Mouse (Mus musculus) heart, postnatal 25 days (tissue): ENCODE measurements around the gene Creb5. TPM values are rescaled to one million over a fixed set of nuclear protein-coding genes. Genes with fewer than 3 reads are reported as not detected.

Source experiments
- DNase-seq: peaks from one replicate; pipeline ENCODE4 v3.0.0; 2022; ENCODE audit warnings: low spot score
- intact Hi-C: fragments of 180-260 bp; cut with DNase I; formaldehyde crosslinking; loops from one replicate; pipeline ENCODE4 v1.15.1; 2025
- total RNA-seq, 2 experiments: library from RNA; stranded (reverse); gene quantifications; 2 replicates each; pipeline ENCODE4 v1.2.3; 2021

Creb5 gene
- total RNA-seq, 2 experiments from 2014 or later: 9.3 to 10.9 TPM

DNA sequence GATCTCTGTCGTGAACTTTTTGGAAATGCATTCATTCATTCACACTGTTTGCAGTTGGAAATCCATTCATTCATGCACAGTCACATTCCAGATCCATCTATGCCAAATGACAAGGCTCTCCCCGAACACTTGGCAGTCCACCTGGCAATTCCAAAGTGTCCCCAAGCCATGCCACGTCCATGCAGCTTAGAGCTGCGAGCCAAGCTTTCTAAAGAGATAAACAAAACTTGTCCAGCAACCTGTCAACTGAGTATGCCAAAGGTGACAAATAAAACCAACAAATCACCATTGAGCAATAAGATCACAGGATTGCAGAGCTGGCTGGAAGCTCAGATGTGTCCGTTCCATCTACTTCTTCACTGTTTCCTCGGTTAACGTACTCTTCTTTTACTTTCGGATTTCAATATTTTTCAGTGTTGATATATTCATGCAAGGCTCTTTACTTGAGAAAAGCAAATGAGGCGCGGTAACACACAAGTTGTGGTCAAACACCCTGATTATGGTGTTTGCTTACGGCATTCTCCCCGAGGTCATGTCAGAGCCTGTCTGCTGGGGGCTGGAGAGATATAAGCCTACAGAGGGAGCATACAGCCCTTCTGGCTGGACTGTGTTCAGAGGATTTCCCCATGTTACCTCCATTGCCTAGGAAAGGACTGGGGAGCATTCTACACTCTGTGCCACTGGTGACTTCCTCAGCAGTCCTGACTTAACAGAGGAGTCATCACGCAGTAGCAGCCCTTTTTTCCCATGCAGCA lies 236.8 kb downstream of the Creb5 start:
- DNase-seq: no peak
- intact Hi-C loops: no loop called here

DNA sequence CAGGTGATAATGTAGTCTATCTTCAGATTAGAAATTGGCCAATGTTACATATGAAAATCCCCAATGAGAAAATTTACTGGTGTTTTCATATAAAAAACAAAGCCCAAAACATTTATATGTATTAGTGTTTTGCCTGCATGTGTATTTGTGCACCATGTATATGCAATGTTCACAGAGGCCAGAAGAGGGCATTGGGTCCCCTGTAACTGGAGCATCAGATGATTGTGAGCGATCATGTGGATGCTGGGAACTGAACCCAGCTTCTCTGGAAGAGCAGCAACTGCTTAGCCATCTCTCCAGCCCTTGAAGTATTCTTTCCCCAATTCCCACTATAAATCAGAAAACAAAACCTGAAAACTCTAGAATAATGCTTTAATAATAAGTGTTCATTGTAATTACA lies 239.4 kb downstream of the Creb5 start:
- DNase-seq: no peak
- intact Hi-C loops: no loop called here

DNA sequence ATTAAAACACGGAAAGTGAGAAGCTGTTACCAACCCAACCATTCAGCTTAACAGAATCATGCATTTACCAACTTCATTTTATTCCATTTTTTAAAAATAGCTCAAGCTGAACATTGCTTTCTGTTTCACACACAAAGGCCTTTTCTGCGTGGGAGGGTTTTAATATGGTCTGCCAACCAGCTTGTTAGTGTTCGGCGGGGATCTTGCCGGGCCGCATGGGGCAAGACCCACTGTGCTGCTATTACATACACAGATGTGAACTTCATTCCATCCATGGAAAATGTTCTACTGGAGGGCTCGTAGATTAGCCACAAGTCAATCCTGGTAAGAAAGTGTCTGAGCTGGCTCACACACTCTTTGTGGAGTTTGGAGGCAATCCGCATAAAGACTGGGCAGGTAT lies 243.7 kb downstream of the Creb5 start:
- no peak for DNase-seq
- intact Hi-C loops: no loop called here

DNA sequence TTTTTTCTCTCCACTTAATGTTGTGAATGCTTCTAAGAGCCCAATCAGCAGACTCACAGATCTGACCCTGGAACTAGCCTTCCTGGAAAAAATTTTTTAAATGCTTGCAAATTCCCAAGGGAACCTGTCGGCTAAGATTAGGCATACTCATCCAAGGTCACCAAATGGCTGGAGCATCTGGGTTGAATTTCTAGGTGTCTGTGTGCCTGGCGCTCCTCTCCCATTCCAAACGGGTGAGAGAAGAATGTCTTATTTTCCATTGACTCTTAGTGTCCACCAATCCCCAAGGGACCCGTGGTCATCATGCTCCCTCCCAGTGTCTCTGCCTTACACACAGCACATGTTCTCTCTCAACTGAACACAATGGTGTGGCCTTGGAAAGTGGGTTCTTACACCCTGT lies 244.4 kb downstream of the Creb5 start:
- intact Hi-C loops: no loop called here
- DNase-seq: no peak

DNA sequence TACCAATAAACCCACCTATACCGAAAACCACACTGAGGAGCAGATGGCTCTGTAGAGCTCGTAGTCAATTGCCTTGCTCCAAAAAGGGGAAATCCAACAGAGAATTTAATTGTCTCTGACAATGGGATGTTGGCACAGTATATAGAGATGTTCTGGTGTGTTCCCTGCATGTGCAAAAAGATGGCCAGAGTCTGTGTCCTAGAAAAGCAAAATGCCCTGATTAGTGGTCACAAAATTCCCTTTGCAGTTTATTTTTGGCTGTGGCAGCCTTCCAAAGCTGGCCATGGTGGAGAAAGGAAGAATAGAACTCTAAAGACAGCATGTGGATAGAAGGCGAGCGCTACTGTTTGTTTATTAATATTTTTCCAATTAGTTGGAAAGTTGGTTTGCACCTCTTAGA lies 250.5 kb downstream of the Creb5 start:
- intact Hi-C loops: no loop called here
- DNase-seq: no peak

DNA sequence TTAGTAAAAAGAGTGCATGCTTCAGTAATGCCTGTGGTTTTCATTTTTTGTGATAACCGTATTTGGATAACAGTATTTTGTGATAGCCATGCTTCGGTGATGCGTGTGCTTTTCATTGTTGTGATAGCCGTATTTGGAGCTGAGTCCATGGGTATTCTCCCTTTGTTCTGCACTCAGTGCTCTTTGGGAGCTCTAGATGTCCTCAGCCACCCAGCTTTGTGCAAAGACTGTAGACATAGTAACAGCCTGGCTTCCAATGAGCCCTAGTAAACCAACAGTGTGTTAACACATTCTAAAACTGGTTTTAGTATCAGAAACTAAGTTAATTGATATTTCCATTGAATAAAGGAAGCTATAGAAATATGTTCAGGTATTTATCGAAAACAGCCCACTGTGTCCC lies 254.7 kb downstream of the Creb5 start:
- intact Hi-C loops: loop anchor here (5.0 kb wide), 1 partner anchor 181 kb away; no protein-coding TSS in a partner anchor
- DNase-seq: no peak

DNA sequence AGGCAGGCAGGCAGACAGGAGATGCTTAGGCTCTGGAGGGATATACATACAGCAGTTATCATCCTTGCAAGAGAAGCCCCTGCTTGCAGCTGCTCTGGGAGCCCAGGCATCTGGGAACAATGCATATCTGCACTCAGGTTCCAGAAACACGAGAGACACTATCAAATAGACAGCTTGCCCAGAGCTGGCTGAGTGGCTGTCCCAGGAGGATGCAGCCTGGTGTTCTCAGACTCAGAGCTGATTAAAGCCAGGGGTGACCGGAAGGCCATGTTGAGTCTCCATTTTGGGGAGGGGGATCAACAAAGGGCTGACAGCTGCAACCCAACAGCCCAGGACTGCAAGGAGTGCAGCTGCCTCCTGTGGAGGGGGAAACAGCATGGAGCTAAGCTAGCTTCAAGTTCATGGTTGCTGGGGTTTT lies 258.4 kb downstream of the Creb5 start:
- intact Hi-C loops: no loop called here
- DNase-seq: no peak

DNA sequence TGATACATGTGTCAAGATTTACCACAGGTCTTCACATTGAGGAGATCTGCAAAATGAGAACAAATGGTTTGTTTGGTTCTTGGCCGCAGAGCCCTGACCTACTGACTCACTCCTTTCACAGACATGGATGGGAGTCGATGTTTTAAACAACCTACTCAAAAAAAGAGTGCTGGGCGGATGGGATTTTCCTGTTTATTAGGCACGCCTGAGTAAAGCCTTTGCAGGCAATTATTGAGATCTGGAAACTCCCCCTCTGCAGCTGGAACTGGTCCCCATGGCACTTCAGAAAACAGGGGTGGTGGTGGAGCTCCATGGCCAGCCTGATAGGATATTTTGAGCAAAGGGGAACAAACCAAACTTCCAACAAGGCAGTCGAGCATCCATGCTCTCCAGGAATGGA lies 258.9 kb downstream of the Creb5 start:
- no peak for DNase-seq
- intact Hi-C loops: no loop called here

DNA sequence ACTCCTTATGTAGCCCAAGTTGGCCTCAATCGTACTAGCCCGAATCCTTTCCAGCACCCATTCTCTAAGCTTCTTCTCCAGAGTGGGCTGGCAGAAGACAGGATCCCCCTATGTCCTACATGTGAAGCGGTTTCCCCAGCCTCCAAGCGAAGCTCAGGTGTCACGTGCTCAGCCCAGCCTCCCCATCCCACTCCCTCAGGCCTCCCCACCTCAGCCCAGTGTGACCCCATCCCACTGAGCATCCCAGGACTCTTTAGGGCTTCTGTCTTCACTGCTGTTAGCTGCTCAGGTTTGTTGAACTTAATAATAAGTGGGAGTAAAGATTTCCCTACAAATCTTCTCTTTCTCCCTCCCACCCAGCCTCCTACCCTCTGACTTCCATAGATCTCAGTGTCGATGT lies 261.2 kb downstream of the Creb5 start:
- DNase-seq: no peak
- intact Hi-C loops: no loop called here

DNA sequence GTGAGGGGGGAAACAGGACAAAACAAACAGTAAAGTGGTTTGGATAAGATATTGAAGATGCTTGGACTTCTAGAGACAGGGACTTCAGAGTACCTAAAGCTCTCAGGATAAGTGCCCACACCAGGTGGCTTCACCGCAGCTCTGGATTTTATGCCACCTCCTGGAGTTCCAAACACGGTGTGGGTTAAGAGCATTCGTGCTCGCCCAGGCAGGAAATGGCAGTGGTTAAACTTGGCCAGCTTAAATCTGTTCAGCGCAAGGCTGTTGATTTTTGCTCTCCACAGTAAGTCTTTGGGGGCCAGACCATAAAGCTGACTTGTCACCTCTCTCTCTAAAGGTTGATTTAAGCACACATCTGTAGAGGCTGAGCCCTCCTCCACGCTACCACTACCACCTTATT lies 262.3 kb downstream of the Creb5 start:
- intact Hi-C loops: no loop called here

DNA sequence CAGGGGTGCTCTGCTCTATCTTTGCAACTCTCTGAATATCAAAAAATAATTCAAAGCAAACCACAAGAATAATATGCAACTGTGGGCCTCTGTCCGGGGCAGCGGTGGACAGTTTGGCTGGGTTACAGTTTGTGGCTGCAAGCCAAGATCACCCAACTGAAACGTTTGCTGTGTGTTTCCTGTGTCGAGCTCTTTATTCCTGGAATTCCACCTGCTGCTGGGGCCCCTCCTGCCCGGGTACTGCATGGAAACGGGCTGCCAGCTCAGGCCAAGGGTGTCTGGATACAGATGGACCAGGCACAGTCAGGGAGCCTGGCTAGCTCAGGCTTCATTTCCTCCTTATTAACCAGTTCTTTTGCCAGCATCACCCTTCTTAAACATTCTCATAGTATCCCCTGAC lies 269.0 kb downstream of the Creb5 start:
- DNase-seq: no peak
- intact Hi-C loops: no loop called here

More for the DNA sequence above, 262.3 kb downstream of the Creb5 start:
- DNase-seq: no peak

DNA sequence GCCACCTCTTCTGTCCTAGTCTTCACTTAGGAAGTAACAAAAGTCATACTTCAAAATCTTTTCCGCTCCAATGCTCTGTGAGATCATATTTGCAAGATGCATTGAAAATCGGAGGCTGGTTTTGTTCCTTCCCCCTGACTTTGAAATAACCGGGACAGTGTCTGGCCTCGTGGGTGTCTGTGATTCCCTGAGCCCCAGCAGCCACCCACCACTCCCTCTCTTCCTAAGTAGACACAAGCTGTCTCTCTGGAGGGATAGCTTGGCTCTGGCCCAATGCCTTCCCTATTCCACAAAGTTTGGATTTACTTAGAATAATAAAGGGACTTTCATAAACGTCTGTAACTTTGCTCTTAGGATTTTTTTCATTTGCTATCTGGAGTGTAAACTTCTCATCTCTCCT lies 273.9 kb downstream of the Creb5 start:
- intact Hi-C loops: no loop called here
- DNase-seq: no peak

DNA sequence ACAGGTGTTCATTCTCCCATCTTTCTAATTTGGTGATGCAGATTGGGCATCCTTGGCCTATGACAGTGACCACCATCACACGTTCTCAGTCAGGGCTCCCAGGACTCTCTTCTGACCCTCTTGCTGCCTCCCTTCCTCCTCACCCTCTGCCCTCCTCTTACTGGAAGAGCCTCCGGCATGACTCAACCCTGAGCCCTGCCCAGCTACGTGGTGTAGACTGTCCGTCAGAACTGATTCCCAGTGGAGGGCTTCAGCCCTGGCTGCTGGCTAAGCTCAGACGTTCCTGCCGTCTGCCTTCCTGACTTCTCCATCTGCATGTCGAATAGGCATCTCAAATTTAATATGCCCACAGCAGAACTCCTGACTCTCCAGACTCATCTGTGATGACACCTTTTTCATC lies 275.5 kb downstream of the Creb5 start:
- intact Hi-C loops: no loop called here
- no peak for DNase-seq

DNA sequence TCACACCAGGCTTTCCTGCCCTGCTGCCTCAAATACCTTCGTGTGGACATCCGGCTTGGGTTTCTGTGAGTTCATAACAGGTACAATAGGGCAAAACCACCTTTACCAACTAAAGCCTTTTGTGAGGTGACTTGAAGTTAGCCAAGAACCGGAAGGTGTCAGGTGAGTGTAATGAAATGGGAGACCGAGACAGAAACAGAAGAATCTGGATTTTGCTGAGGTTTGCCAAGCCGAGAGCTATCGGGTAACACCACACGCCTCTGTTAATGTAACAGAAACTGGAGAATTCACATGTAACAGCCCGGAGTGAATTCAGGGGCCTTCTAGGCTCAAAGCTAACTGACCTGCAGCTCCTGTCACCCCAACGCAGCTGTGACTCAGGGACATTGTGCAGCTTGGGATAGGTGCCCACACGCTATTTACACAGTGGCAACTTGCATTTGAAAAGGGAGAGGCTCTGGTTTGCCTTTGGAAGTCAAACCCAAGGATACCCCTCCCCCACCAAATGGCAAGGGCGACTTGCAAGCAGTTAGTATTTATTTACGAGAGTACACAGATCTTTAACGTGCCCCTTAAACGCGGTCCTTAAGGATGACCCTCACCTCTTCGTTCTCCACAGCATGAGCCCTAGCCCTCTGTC lies 276.6 kb downstream of the Creb5 start:
- intact Hi-C loops: no loop called here
- DNase-seq: no peak

DNA sequence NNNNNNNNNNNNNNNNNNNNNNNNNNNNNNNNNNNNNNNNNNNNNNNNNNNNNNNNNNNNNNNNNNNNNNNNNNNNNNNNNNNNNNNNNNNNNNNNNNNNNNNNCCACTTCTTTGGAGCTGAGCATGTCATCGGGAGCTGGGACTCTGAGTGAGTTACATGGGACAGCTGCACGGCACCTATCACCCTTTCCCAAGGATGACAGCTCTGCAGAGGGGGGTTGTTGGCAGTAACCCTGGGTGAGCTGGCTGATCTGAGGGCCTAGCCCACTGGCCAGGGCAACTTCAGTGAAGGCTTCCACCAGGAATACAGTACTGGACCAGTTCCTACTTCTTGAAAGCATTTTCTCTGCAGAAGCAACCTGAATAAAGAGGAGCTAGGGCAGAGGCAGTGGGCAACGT lies 282.4 kb downstream of the Creb5 start:
- intact Hi-C loops: no loop called here
- DNase-seq: no peak

DNA sequence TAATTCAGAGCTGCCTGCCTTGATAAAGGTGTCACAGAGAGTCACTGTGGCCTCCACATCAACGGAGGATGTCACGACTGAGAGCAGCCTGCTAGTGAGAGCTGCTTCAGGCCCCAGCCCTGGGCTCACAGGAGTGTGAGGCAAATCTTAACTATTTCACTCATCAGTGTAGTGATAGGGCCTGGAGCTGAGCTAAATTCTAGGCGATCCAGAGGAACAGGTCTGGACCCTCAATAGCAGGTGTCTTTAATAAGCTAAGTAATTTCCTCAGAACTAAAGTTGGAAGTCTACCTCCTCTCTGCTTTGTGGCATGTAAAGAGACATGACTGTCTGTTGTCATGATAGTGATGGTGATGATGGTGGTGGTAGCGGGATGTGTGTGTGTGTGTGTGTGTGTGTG lies 283.8 kb downstream of the Creb5 start:
- intact Hi-C loops: loop anchor here (5.0 kb wide), 1 partner anchor 284 kb away; the partner anchor contains the start of gene Creb5
- no peak for DNase-seq

DNA sequence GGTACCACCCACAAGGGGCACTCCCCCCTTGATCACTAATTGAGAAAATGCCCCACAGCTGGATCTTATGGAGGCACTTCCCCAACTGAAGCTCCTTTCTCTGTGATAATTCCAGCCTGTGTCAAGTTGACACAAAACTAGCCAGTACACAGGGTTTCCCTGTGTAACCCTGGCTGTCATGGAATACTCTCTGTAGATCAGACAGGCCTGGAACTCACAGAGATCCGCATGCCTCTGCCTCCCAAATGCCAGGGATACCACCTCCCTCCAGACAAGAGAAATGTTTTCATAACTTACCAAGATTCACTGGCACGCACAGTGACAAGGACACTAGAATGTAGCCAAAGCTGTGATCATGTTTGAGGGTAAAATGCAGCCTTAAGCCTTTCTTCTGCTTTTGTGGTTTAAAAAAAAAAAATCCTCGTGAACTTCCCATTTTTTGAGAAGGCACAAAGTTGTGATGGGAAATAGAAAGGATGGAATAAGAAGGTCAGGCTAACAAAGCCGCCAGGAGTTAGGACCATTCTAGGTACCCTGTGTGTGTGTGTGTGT lies 284.6 kb downstream of the Creb5 start:
- DNase-seq: no peak
- intact Hi-C loops: loop anchor here (5.0 kb wide), 1 partner anchor 284 kb away; the partner anchor contains the start of gene Creb5

DNA sequence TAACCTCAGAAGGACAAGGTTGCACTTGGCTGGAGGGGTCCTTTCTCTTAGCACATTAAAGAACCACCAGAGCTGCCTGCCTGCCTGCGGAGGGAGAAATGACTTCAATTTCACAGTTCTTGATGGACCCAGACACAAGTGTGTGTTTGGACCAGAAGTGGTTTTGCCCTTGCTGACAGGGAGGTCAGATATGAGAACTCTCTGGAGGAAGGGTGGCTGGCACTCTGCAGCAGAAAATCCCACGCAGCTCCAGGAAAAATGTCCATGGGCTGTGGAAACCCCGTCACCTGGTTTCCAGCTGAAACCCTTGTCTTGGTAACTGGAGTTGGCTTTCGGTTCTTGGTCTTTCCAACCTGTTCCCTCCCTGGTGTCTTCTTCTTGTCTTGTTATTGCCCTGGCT lies 285.4 kb downstream of the Creb5 start:
- DNase-seq: peak; percentile 22
- intact Hi-C loops: loop anchor here (5.0 kb wide), 1 partner anchor 285 kb away; the partner anchor contains the start of gene Creb5

DNA sequence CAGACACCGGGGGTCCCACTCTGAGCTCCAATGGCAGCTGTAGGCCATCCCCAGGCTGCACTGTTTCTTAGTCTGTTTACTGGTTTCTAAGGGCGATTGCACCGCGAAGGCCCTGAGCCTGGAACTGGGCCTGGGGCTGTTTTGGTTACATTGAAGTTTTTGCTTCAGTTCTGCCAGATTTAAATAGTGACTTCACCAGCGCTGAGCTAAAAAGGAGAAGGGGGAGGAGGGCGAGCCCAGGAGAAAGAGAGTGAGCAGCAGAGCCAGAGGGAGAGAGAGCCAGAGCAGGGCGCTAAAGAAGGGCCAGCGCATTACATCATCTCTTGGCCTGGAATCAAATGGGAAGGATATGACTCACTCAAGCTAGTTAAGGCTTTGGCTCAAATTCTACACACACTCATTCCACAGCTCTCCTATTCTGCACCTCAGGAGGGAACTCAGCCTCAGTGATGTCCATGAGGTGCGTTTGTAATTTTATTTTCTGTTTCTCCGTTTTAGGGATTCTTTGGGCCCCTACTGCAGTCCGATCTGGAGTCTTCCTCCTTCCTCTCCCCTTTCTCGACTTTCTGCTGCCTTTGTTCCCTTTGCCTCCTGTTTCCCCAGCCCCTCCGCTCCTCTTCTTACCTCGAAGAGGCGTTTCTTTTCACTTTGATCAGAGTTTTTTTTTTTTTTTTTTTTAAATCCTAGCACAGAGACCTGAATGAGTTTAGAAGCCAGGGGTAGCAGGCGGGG lies 286.1 kb downstream of the Creb5 start:
- intact Hi-C loops: loop anchor here (5.0 kb wide), 1 partner anchor 286 kb away; the partner anchor contains the start of gene Creb5
- DNase-seq: peak; percentile 90

DNA sequence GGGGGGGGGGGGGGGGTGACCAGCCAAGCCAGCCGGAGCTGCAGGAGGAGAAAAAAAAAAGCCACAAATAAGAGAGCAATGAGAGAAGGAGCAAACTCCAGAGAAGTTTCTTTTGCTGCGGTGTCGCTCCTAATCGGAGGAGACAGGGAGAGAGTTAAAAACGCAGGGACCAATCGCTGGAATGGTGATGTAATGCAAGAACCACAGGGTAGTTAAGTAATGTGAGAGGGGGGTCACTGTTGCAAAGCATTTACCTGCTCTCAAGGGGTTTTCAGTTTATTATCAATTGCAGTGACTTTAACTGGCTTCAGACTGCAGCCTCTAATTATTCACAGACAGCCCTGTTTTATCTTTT lies 286.6 kb downstream of the Creb5 start:
- no peak for DNase-seq
- intact Hi-C loops: loop anchor here (2.0 to 5.0 kb wide), 2 partner anchors 15 to 286 kb away; partner anchors contain the start of gene Creb5
